Mouse (Mus musculus): ENCODE measurements at regions not wholly inside any gene's neighbourhood (a gene's known extent, or its start where the extent isn't known, plus 50 kb on each side); places are given as distances from the start of the nearest gene placed in this dataset.

DNA sequence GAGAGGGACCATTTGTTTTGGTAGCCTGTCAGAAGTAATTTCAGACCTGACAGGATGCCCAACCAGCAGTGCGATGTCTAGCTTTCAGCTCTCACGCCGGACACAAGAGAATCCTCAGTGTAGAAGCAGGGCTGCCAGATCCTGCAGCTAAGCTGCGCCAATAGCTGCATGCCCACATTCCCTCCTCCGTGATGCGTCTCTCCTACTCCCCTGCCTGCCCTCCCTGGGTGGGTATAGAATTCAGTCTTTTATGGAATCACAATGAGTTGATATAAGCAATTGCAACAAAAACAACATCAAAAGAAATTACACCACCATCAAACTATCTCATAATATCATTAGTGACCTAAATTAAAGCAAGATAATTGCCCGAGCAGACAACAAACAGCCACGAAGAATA is 587.1 kb downstream of the Ofcc1 start:
- no peak for DNase-seq

DNA sequence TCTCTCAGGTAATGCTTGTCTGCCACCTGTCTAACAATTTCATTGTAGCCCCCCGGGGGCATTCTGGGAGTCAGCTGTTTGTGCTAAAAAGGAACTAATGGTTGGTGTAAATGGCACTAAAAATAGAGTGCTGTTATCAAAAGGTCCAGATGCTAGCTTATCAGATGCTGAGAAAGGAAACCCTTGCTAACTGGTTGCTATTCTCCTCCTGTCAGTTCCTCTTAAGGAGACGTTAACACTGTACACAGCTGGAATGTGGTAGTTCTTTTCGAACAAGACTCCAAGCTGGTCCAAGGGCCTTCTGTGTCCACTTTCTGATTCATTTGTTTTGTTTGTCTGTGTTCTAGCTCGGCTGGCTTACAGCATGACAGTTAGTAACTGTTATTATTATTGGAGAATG is 592.0 kb downstream of the Ofcc1 start:
- DNase-seq: no peak

DNA sequence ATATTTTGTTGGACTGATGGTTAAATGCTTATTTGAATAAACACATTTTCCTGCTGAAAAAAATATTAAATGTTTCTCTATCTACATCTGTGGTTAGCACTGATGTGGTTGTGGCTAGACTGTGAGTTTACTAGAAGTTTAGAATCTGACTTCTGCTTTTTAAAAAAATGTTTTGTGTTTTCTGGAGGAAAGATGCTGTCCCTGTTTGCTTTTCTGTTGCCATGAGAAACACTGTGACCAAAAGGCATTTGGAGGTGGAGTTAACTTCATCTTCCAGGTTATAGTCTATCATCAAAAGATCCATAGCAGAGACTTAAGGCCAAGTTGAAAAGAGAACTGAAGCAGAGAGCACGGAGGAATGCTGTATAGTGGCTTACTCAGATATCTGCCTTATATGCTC is 594.4 kb downstream of the Ofcc1 start:
- no peak for DNase-seq
